Mouse (Mus musculus) neutrophil, adult 65 days (primary cell): ENCODE results near the gene Smap1. TPM values are rescaled to one million over a fixed set of nuclear protein-coding genes. Genes with fewer than 3 reads are reported as not detected.

Experiments used
- total RNA-seq: library from RNA; stranded (reverse); gene quantifications from 2 replicates; pipeline ENCODE4 v1.2.4, GENCODE M21; 2023

The Smap1 gene
- 47.1 and 49.7 TPM in 2 replicates for total RNA-seq

GRCm38 (mm10) chr1:23921711-23922529 is at the start of gene Smap1:
Smap1 (minus strand) TSS chr1:23922317.

Other genes with a start within 250 kb of the Smap1 start
- gene B3gat2, start 160.6 kb downstream of the Smap1 start, total RNA-seq: not detected in 2 replicates
- gene Sdhaf4, start 83.3 kb upstream of the Smap1 start, total RNA-seq: 6.1 and 6.7 TPM in 2 replicates
- 1.2 and 2.7 TPM in 2 replicates for gene Fam135a, start 178.0 kb upstream of the Smap1 start, total RNA-seq